Mouse (Mus musculus): Measurements from ENCODE around the gene Gm14597. TPM values are rescaled to one million over a fixed set of nuclear protein-coding genes. Genes with fewer than 3 reads are reported as not detected.
"Not testable (repeated sequence)": the region's sequence is repeated elsewhere in the genome, so short reads cannot be mapped to it uniquely, and the experiment has no call there.

The Gm14597 gene
- polyA plus RNA-seq, 1 experiment: not detected

- Histone ChIP-seq H3K79me2 (ENCODE audit: control insufficient read depth, insufficient read depth) (no peaks in the 10 kb centered on the region), H3K27me3 (ENCODE audit: control insufficient read depth, insufficient read depth, insufficient read length) (no peaks in the 10 kb centered on the region), H3ac (ENCODE audit: control insufficient read depth, insufficient read length) (no peak overlapping the region), H3K36me3 (ENCODE audit: control insufficient read depth, insufficient read depth) (no peaks in the 10 kb centered on the region), H3K4me3 (no peak overlapping the region), H3K4me2 (ENCODE audit: low read depth) (peak overlapping the region; percentile 50)
- no peak for TF ChIP-seq POLR2AphosphoS2 (IDR thresholded peaks at IDR 0.05; ENCODE audit: insufficient read length, low read depth)
- no peak for TF ChIP-seq POLR2A (IDR thresholded peaks at IDR 0.05; ENCODE audit: insufficient read length, low read depth)
- no peak for TF ChIP-seq TCF3 (IDR thresholded peaks at IDR 0.05; ENCODE audit: insufficient read length, low read depth)
- TF ChIP-seq CEBPB (IDR thresholded peaks at IDR 0.05; ENCODE audit: insufficient read depth, poor library complexity, severe bottlenecking): no peak
- TF ChIP-seq MYOD1 (IDR thresholded peaks at IDR 0.05; ENCODE audit: control insufficient read depth in 1 of 3, insufficient read length in 2 of 3, low read depth in 2 of 3): no peak
- no peak for TF ChIP-seq E2F4 (IDR thresholded peaks at IDR 0.05; ENCODE audit: insufficient read depth)
- TF ChIP-seq TCF12 (IDR thresholded peaks at IDR 0.05; ENCODE audit: insufficient read depth, poor library complexity, severe bottlenecking): no peak
- no peak for TF ChIP-seq USF1 (IDR thresholded peaks at IDR 0.05; ENCODE audit: low read depth)
Observed at GRCm38 (mm10) chrX:53608122-53608813, 511 bp downstream of the Gm14597 start.

- Histone ChIP-seq H3ac (ENCODE audit: control insufficient read depth, insufficient read length) (no peak within 1 kb of the TSS), H3K36me3 (ENCODE audit: control insufficient read depth, insufficient read depth) (no peaks in the 10 kb centered on the region), H3K79me2 (ENCODE audit: control insufficient read depth, insufficient read depth) (no peaks in the 10 kb centered on the region), H3K4me3 (no peak within 1 kb of the TSS), H3K27me3 (ENCODE audit: control insufficient read depth, insufficient read depth, insufficient read length) (no peaks in the 10 kb centered on the region), H3K4me2 (ENCODE audit: low read depth) (peak within 1 kb of the TSS; percentile 50)
- no peak for TF ChIP-seq TCF12 (IDR thresholded peaks at IDR 0.05; ENCODE audit: insufficient read depth, poor library complexity, severe bottlenecking)
- TF ChIP-seq CEBPB (IDR thresholded peaks at IDR 0.05; ENCODE audit: insufficient read depth, poor library complexity, severe bottlenecking): no peak
- TF ChIP-seq SRF (IDR thresholded peaks at IDR 0.05; ENCODE audit: control insufficient read depth, insufficient read length, low read depth): no peak
- TF ChIP-seq REST (IDR thresholded peaks at IDR 0.05; ENCODE audit: insufficient read depth, insufficient read length): no peak
- TF ChIP-seq MYOG (IDR thresholded peaks at IDR 0.05; ENCODE audit: control insufficient read depth in 1 of 3, insufficient read depth in 1 of 3, insufficient read length in 2 of 3, low read depth in 2 of 3): no peak
- no peak for TF ChIP-seq MYOD1 (IDR thresholded peaks at IDR 0.05; ENCODE audit: control insufficient read depth in 1 of 3, insufficient read length in 2 of 3, low read depth in 2 of 3)
- TF ChIP-seq POLR2AphosphoS2 (IDR thresholded peaks at IDR 0.05; ENCODE audit: insufficient read length, low read depth): no peak
- no peak for TF ChIP-seq POLR2A (IDR thresholded peaks at IDR 0.05; ENCODE audit: insufficient read length, low read depth)
- no peak for TF ChIP-seq E2F4 (IDR thresholded peaks at IDR 0.05; ENCODE audit: insufficient read depth)
- TF ChIP-seq USF1 (IDR thresholded peaks at IDR 0.05; ENCODE audit: low read depth): no peak
- no peak for TF ChIP-seq MAX (IDR thresholded peaks at IDR 0.05; ENCODE audit: low read depth)
Observed at GRCm38 (mm10) chrX:53607242-53608121, 1.3 kb downstream of the Gm14597 start, which contains the start of gene Rtl8c. Gene Rtl8c, plus strand, starts transcription at chrX:53608032.

GRCm38 (mm10) chrX:53606176-53606575, 2.6 kb downstream of the Gm14597 start:
- H3K79me2 ChIP-seq (ENCODE audit: control insufficient read depth, insufficient read depth); H3K36me3 ChIP-seq (ENCODE audit: control insufficient read depth, insufficient read depth); H3K4me3 ChIP-seq; H3K4me2 ChIP-seq (ENCODE audit: low read depth); H3ac ChIP-seq (ENCODE audit: control insufficient read depth, insufficient read length); H3K27me3 ChIP-seq (ENCODE audit: control insufficient read depth, insufficient read depth, insufficient read length): not testable (repeated sequence)

- not testable (repeated sequence) for H3K4me2 ChIP-seq (ENCODE audit: low read depth); H3ac ChIP-seq (ENCODE audit: control insufficient read depth, insufficient read length); H3K4me3 ChIP-seq; H3K27me3 ChIP-seq (ENCODE audit: control insufficient read depth, insufficient read depth, insufficient read length); H3K79me2 ChIP-seq (ENCODE audit: control insufficient read depth, insufficient read depth); H3K36me3 ChIP-seq (ENCODE audit: control insufficient read depth, insufficient read depth)
Observed at GRCm38 (mm10) chrX:53599993-53600392, 8.8 kb downstream of the Gm14597 start.

GRCm38 (mm10) chrX:53583404-53583803, 25.4 kb downstream of the Gm14597 start:
- not testable (repeated sequence) for H3K36me3 ChIP-seq (ENCODE audit: control insufficient read depth, insufficient read depth); H3K4me2 ChIP-seq (ENCODE audit: low read depth); H3ac ChIP-seq (ENCODE audit: control insufficient read depth, insufficient read length); H3K27me3 ChIP-seq (ENCODE audit: control insufficient read depth, insufficient read depth, insufficient read length); H3K79me2 ChIP-seq (ENCODE audit: control insufficient read depth, insufficient read depth); H3K4me3 ChIP-seq

GRCm38 (mm10) chrX:53581407-53581806, 27.4 kb downstream of the Gm14597 start:
- H3K4me2 ChIP-seq (ENCODE audit: low read depth); H3K36me3 ChIP-seq (ENCODE audit: control insufficient read depth, insufficient read depth); H3ac ChIP-seq (ENCODE audit: control insufficient read depth, insufficient read length); H3K27me3 ChIP-seq (ENCODE audit: control insufficient read depth, insufficient read depth, insufficient read length); H3K79me2 ChIP-seq (ENCODE audit: control insufficient read depth, insufficient read depth); H3K4me3 ChIP-seq: not testable (repeated sequence)

Measured in myocyte (in vitro differentiated cells).